Mouse (Mus musculus): ENCODE measurements at regions not wholly inside any gene's neighbourhood (a gene's known extent, or its start where the extent isn't known, plus 50 kb on each side); places are given as distances from the start of the nearest gene placed in this dataset.

GRCm38 (mm10) chr16:69800955-69801598 is 62.5 kb downstream of the Speer2 start:
- no peak for DNase-seq (ENCODE audit: low read depth)

- peak; percentile 7 for DNase-seq (ENCODE audit: low read depth)
Observed at GRCm38 (mm10) chr16:69796299-69796698, 67.2 kb downstream of the Speer2 start.

- DNase-seq (ENCODE audit: low read depth) = no peak
Observed at GRCm38 (mm10) chr16:69790671-69791070, 72.9 kb downstream of the Speer2 start.

DNA sequence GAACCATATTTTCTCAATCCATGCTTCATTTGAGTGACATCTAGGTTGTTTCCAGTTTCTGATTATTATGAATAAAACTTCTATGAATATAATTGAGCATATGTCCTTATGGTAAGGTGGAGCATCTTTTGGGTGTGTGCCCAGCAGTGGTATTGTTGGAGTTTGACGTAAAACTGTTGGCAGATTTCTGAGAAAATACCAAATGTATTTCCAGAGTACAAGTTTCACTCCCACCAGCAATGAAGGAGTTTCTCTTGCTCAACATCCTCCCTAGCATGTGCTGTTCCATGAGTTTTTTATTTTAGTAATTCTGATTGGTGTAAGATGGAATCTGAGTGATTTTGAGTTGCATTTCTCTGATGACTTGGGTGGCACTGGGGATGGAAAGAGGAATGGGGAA is 92.8 kb downstream of the Speer2 start:
- no peak for DNase-seq (ENCODE audit: low read depth)

Measured in c-Kit-positive CD71-negative TER-119-negative erythroid progenitor cells, embryonic 14.5 days (primary cell).